Mouse (Mus musculus): ENCODE data around the gene Timd4. TPM values are rescaled to one million over a fixed set of nuclear protein-coding genes. Genes with fewer than 3 reads are reported as not detected.

Gene Timd4
- not detected in 2 replicates for polyA plus RNA-seq (2012; ENCODE audit: insufficient read depth, insufficient read length, missing spikeins)

DNA sequence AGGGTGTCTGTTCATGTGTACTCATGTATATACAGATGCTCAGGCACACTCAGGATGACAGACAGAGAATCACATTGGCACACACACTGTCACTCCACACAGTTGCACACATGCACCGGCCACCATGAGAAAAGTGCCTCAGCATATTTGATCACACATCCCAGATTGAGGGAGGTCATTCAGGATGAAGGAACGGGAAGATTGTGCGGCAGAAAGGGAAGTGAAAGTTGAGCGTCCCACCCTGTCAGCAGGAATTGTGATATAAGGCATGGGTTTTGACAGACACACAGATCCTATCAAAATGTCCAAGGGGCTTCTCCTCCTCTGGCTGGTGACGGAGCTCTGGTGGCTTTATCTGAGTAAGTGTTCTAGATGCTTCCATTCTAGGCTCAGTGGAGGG is at the start of gene Timd4:
Gene Timd4 (plus strand): TSS at position 290 of the 400 bp plus-strand sequence.
- no peak within 1 kb of the TSS for H3K4me3 ChIP-seq (ENCODE audit: insufficient read depth, low read length)
- TF ChIP-seq CTCF (IDR thresholded peaks at IDR 0.05; ENCODE audit: low read depth, low read length) (no peak), POLR2A (IDR thresholded peaks at IDR 0.05; ENCODE audit: borderline replicate concordance, low read depth, low read length) (no peak)
- no peaks in the 10 kb centered on the region for H3K4me1 ChIP-seq (ENCODE audit: control insufficient read depth, insufficient read depth, low read length)
- no peak within 1 kb of the TSS for H3K27ac ChIP-seq (ENCODE audit: insufficient read depth, low read depth, low read length)

DNA sequence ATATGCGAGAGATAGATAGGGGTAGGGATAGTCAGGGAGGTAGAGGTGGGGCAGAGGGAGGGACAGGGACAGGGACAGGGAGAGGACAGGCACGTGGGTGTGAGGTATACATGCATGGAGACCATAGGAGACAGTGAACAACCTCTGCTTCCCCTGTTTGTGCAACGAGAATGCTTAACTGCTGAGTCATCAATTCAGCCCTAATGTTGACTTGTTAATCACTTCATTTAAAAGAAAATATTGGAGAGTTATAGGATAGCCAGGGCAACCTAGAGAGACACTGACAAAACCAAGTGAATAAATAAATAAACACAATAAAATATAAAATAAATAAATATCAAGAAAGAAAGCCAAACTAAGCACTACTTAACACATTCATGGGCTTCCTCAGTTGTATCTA is 33.7 kb upstream of the Timd4 start:
- Histone ChIP-seq H3K4me1 (ENCODE audit: control insufficient read depth, insufficient read depth, low read length) (no peaks in the 10 kb centered on the region), H3K27ac (ENCODE audit: insufficient read depth, low read depth, low read length) (no peak overlapping the region)
- no peak for TF ChIP-seq POLR2A (IDR thresholded peaks at IDR 0.05; ENCODE audit: borderline replicate concordance, low read depth, low read length)
- no peak for TF ChIP-seq CTCF (IDR thresholded peaks at IDR 0.05; ENCODE audit: low read depth, low read length)

GRCm38 (mm10) chr11:46779811-46780210 is 30.8 kb upstream of the Timd4 start:
- TF ChIP-seq CTCF (IDR thresholded peaks at IDR 0.05; ENCODE audit: low read depth, low read length) (no peak), POLR2A (IDR thresholded peaks at IDR 0.05; ENCODE audit: borderline replicate concordance, low read depth, low read length) (no peak)
- Histone ChIP-seq H3K4me3 (ENCODE audit: insufficient read depth, low read length) (no peak overlapping the region), H3K27ac (ENCODE audit: insufficient read depth, low read depth, low read length) (no peak overlapping the region)

More for the DNA sequence above, 33.7 kb upstream of the Timd4 start:
- H3K4me3 ChIP-seq (ENCODE audit: insufficient read depth, low read length): no peak overlapping the region

GRCm38 (mm10) chr11:46804440-46804839 is 6.2 kb upstream of the Timd4 start:
- Histone ChIP-seq H3K27ac (ENCODE audit: insufficient read depth, low read depth, low read length) (no peak overlapping the region), H3K4me3 (ENCODE audit: insufficient read depth, low read length) (no peak overlapping the region), H3K4me1 (ENCODE audit: control insufficient read depth, insufficient read depth, low read length) (no peaks in the 10 kb centered on the region)
- no peak for TF ChIP-seq CTCF (IDR thresholded peaks at IDR 0.05; ENCODE audit: low read depth, low read length)
- TF ChIP-seq POLR2A (IDR thresholded peaks at IDR 0.05; ENCODE audit: borderline replicate concordance, low read depth, low read length): no peak

More at GRCm38 (mm10) chr11:46779811-46780210, 30.8 kb upstream of the Timd4 start:
- no peaks in the 10 kb centered on the region for H3K4me1 ChIP-seq (ENCODE audit: control insufficient read depth, insufficient read depth, low read length)

- no peak overlapping the region for H3K27ac ChIP-seq (ENCODE audit: insufficient read depth, low read depth, low read length)
- H3K4me3 ChIP-seq (ENCODE audit: insufficient read depth, low read length): no peak overlapping the region
- TF ChIP-seq CTCF (IDR thresholded peaks at IDR 0.05; ENCODE audit: low read depth, low read length) (no peak), POLR2A (IDR thresholded peaks at IDR 0.05; ENCODE audit: borderline replicate concordance, low read depth, low read length) (no peak)
- no peaks in the 10 kb centered on the region for H3K4me1 ChIP-seq (ENCODE audit: control insufficient read depth, insufficient read depth, low read length)
These were observed 7.1 kb downstream of the Timd4 start for GRCm38 (mm10) chr11:46817692-46818091.

- no peak overlapping the region for H3K27ac ChIP-seq (ENCODE audit: insufficient read depth, low read depth, low read length)
- no peaks in the 10 kb centered on the region for H3K4me1 ChIP-seq (ENCODE audit: control insufficient read depth, insufficient read depth, low read length)
- TF ChIP-seq POLR2A (IDR thresholded peaks at IDR 0.05; ENCODE audit: borderline replicate concordance, low read depth, low read length): no peak
- H3K4me3 ChIP-seq (ENCODE audit: insufficient read depth, low read length): no peak overlapping the region
These were observed 9.3 kb downstream of the Timd4 start for GRCm38 (mm10) chr11:46819930-46820329.

GRCm38 (mm10) chr11:46830348-46830747 is 19.7 kb downstream of the Timd4 start:
- Histone ChIP-seq H3K4me3 (ENCODE audit: insufficient read depth, low read length) (no peak overlapping the region), H3K4me1 (ENCODE audit: control insufficient read depth, insufficient read depth, low read length) (no peaks in the 10 kb centered on the region)
- TF ChIP-seq CTCF (IDR thresholded peaks at IDR 0.05; ENCODE audit: low read depth, low read length) (no peak), POLR2A (IDR thresholded peaks at IDR 0.05; ENCODE audit: borderline replicate concordance, low read depth, low read length) (no peak)

GRCm38 (mm10) chr11:46835080-46835479 is 24.5 kb downstream of the Timd4 start:
- H3K27ac ChIP-seq (ENCODE audit: insufficient read depth, low read depth, low read length): no peak overlapping the region
- no peak overlapping the region for H3K4me3 ChIP-seq (ENCODE audit: insufficient read depth, low read length)
- TF ChIP-seq CTCF (IDR thresholded peaks at IDR 0.05; ENCODE audit: low read depth, low read length): no peak
- TF ChIP-seq POLR2A (IDR thresholded peaks at IDR 0.05; ENCODE audit: borderline replicate concordance, low read depth, low read length): no peak
- H3K4me1 ChIP-seq (ENCODE audit: control insufficient read depth, insufficient read depth, low read length): no peaks in the 10 kb centered on the region

More at GRCm38 (mm10) chr11:46830348-46830747, 19.7 kb downstream of the Timd4 start:
- H3K27ac ChIP-seq (ENCODE audit: insufficient read depth, low read depth, low read length): no peak overlapping the region

GRCm38 (mm10) chr11:46842015-46842726 is 31.6 kb downstream of the Timd4 start:
- Histone ChIP-seq H3K4me1 (ENCODE audit: control insufficient read depth, insufficient read depth, low read length) (no peaks in the 10 kb centered on the region), H3K4me3 (ENCODE audit: insufficient read depth, low read length) (no peak overlapping the region), H3K27ac (ENCODE audit: insufficient read depth, low read depth, low read length) (no peak overlapping the region)
- TF ChIP-seq POLR2A (IDR thresholded peaks at IDR 0.05; ENCODE audit: borderline replicate concordance, low read depth, low read length) (no peak), CTCF (IDR thresholded peaks at IDR 0.05; ENCODE audit: low read depth, low read length) (no peak)

DNA sequence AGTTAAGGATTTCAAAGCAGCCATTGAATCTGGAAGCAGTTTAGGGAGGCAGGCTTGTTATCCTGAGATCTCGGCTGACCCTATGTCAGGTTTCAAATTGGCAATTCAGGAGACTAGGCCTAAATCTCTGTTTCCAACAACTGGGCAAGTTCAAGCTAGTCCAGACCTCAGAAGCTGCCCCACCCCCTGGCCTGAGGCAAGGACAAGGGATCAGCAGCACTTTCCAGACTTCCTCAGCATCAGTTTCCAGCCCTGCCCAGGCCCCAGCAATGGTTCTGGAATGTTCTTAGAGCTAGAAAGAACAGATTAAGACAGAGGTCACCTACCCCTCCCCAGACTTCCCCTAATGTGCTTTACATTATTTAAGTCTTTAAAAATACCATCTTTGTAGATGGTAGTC is 36.1 kb downstream of the Timd4 start:
- Histone ChIP-seq H3K4me1 (ENCODE audit: control insufficient read depth, insufficient read depth, low read length) (no peaks in the 10 kb centered on the region), H3K27ac (ENCODE audit: insufficient read depth, low read depth, low read length) (no peak overlapping the region), H3K4me3 (ENCODE audit: insufficient read depth, low read length) (no peak overlapping the region)
- TF ChIP-seq POLR2A (IDR thresholded peaks at IDR 0.05; ENCODE audit: borderline replicate concordance, low read depth, low read length) (no peak), CTCF (IDR thresholded peaks at IDR 0.05; ENCODE audit: low read depth, low read length) (no peak)
